Mouse (Mus musculus) olfactory bulb, adult 2 months (tissue): ENCODE data around the gene Fndc1.

Experiments
- CTCF ChIP-seq: fragments of 200-500 bp; IDR thresholded peaks from 2 replicates; pipeline ENCODE4 v1.5.1; 2012; ENCODE audit warnings: low read depth, mild to moderate bottlenecking, low read length, moderate library complexity; ENCODE audit not compliant: insufficient read depth
- POLR2A ChIP-seq: fragments of 200-500 bp; IDR thresholded peaks from 2 replicates; pipeline ENCODE4 v1.6.1; 2012; ENCODE audit warnings: mild to moderate bottlenecking, low read depth, low read length, moderate library complexity; ENCODE audit not compliant: insufficient read depth

DNA sequence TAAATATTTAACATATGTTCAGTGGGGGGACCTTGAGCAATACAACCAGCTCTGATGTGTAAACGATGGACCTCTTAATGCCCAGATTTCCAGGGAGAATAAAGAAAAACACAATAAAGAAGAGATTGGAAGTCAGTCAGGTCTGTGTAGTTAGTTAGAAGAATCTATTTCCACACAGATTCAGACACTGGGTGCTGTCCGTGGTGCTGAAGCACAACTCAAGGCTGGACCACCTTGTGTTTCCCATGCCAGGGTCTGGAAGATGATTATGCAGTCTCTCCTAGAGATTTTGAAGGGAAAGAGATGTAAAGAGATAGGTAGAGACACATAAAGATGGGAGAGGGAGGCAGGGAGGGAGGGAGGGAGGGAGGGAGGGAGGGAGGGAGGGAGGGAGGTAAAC is 86.1 kb downstream of the Fndc1 start:
- TF ChIP-seq CTCF, result no peak
- no peak for TF ChIP-seq POLR2A
